Mouse (Mus musculus): Measurements from ENCODE around the gene Lyrm7. TPM values are rescaled to one million over a fixed set of nuclear protein-coding genes. Genes with fewer than 3 reads are reported as not detected.

The Lyrm7 gene
- polyA plus RNA-seq, 1 experiment from 2014 or later: 5.8 TPM

Other genes starting within 250 kb of the Lyrm7 start
- gene Cdc42se2, start 73.2 kb downstream of the Lyrm7 start, polyA plus RNA-seq (2014; fragmentation: Nextera tagmentation; extraction: Ambion mirVana): 259 and 281 TPM in 2 replicates
- 694 and 720 TPM in 2 replicates for gene Hint1, start 5.5 kb upstream of the Lyrm7 start, polyA plus RNA-seq (2014; fragmentation: Nextera tagmentation; extraction: Ambion mirVana)
- 57.2 and 60.5 TPM in 2 replicates for gene Gpx3, start 41.5 kb upstream of the Lyrm7 start, polyA plus RNA-seq (2014; fragmentation: Nextera tagmentation; extraction: Ambion mirVana)
- 8.9 and 9.9 TPM in 2 replicates for gene Tnip1, start 102.0 kb upstream of the Lyrm7 start, polyA plus RNA-seq (2014; fragmentation: Nextera tagmentation; extraction: Ambion mirVana)
- gene Anxa6, start 172.5 kb upstream of the Lyrm7 start, polyA plus RNA-seq (2014; fragmentation: Nextera tagmentation; extraction: Ambion mirVana): 71.2 and 77.6 TPM in 2 replicates
- gene Ccdc69, start 217.2 kb upstream of the Lyrm7 start, polyA plus RNA-seq (2014; fragmentation: Nextera tagmentation; extraction: Ambion mirVana): 0.37 and 0.41 TPM in 2 replicates
- 14.0 and 15.0 TPM in 2 replicates for gene Gm2a, start 237.2 kb upstream of the Lyrm7 start, polyA plus RNA-seq (2014; fragmentation: Nextera tagmentation; extraction: Ambion mirVana)